Mouse (Mus musculus): ENCODE data around the gene Dmrt3. TPM values are rescaled to one million over a fixed set of nuclear protein-coding genes. Genes with fewer than 3 reads are reported as not detected.
A peak's percentile ranks its signal among the peaks of the same experiment; 100 is the strongest.

Dmrt3 gene
- polyA plus RNA-seq, 1 experiment from 2014 or later: 1.8 TPM

DNA sequence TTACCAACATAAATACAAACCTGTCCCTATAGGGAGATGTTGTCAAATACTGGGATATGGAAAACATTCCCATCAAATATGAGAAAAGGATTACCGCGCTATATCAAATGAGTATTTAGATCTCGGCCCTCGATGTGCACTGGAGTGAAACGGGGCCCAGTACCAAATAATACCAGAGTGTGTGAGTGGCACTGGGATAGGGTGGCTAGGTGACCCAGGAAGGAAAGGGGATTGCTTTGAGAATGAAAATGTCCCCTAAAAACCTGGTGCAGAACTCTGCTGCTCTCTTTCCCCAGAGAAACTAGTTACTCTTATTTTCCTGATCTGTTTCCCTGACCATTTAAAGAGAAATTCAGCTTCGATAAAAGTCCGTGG, 1.9 kb upstream of the Dmrt3 start:
- no peak for ATAC-seq (ENCODE audit: insufficient number of reproducible peaks, insufficient read depth, low FRiP score, low TSS enrichment, low read depth)
- no peaks in the 10 kb centered on the region for H3K36me3 ChIP-seq
- no peak overlapping the region for H3K4me3 ChIP-seq
- no peak overlapping the region for H3K4me2 ChIP-seq
- no peak overlapping the region for H3K27ac ChIP-seq
- peaks cover 99% of the 10 kb centered on the region for H3K27me3 ChIP-seq
- peaks cover 25% of the 10 kb centered on the region for H3K4me1 ChIP-seq
- 4% methylated on average over 7 of the region's 7 CpGs for WGBS
- H3K9ac ChIP-seq: no peak overlapping the region
- no peaks in the 10 kb centered on the region for H3K9me3 ChIP-seq

DNA sequence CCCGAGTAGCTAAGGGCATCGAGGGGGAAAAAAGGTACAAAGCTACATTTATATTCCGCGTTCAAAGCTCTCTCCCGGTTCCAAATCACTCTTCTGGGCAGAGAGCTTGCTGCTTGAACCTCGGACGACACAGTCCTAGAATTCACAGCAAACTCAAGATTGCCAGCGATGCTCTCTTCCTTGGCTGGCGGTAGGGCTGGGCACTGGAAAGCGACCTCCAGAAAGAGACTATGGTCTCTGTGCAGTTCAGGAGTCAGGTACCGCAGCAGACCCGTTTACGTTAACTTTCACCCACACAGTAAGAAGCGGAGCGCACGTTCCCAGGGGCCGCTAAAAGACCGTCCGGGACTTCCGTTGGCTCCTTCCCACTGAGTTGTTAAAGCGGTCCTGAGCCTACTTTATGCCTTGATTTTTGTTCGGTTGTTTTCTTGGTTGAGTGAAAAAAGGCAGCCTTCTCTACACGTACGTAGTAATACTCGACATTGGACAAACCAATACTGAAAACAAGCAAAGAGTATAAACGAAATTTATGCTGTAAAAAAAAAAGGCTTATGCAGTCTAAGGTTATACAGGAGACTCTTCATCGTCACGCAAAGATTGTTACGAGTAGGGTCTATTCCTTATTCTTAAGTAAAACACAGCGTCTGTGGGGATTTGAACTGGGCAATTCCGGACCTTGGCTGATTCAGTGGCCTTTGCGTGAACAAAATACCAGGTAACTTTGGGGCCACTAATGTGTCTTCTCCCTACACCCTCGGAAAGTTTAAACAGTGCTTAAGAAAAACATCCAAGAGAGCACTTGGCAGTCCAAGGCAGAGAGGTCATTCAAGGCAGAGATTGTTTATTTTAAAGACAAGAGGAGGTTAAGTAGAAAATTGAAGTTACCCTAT, 895 bp upstream of the Dmrt3 start:
- Histone ChIP-seq H3K4me2 (peak overlapping the region; percentile 64), H3K9me3 (no peaks in the 10 kb centered on the region), H3K4me3 (no peak overlapping the region), H3K27ac (no peak overlapping the region), H3K4me1 (peaks cover 25% of the 10 kb centered on the region), H3K9ac (no peak overlapping the region), H3K36me3 (no peaks in the 10 kb centered on the region), H3K27me3 (peaks cover 100% of the 10 kb centered on the region)
- no peak for ATAC-seq (ENCODE audit: insufficient number of reproducible peaks, insufficient read depth, low FRiP score, low TSS enrichment, low read depth)
- WGBS: 1% methylated on average over 33 of the region's 33 CpGs

DNA sequence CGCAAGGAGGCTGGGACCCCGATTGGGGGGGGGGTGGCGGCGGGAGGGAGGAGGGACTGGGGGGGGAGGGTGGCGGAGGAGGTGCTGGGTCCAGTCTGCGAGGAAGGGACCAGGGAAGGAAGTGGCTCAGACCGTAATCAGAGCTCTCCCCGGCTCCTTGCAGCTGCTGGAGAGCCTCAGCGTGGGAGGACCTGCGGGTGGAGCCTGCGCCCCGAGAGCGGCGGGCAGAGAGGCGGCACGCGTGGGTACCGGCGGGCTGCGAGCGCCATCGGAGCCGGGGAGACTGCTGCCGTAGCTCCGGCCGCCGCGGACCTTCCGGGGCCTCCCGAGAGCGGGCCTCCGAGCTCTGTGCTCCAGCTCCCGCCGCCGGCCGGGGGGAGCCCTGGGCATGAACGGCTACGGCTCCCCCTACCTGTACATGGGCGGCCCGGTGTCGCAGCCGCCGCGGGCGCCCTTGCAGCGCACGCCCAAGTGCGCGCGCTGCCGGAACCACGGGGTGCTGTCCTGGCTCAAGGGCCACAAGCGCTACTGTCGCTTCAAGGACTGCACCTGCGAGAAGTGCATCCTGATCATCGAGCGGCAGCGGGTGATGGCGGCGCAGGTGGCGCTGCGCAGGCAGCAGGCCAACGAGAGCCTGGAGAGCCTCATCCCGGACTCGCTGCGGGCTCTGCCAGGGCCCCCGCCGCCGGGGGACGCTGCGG, 460 bp downstream of the Dmrt3 start:
- peak overlapping the region; percentile 45 for H3K4me3 ChIP-seq
- WGBS: under 1% methylated on average over 66 of the region's 71 CpGs
- no peaks in the 10 kb centered on the region for H3K9me3 ChIP-seq
- peak overlapping the region; percentile 66 for H3K27ac ChIP-seq
- H3K9ac ChIP-seq: peak overlapping the region; percentile 66
- peak; percentile 70 for ATAC-seq (ENCODE audit: insufficient number of reproducible peaks, insufficient read depth, low FRiP score, low TSS enrichment, low read depth)
- no peaks in the 10 kb centered on the region for H3K36me3 ChIP-seq
- H3K4me1 ChIP-seq: peaks cover 24% of the 10 kb centered on the region
- H3K4me2 ChIP-seq: peak overlapping the region; percentile 64
- peaks cover 100% of the 10 kb centered on the region for H3K27me3 ChIP-seq

DNA sequence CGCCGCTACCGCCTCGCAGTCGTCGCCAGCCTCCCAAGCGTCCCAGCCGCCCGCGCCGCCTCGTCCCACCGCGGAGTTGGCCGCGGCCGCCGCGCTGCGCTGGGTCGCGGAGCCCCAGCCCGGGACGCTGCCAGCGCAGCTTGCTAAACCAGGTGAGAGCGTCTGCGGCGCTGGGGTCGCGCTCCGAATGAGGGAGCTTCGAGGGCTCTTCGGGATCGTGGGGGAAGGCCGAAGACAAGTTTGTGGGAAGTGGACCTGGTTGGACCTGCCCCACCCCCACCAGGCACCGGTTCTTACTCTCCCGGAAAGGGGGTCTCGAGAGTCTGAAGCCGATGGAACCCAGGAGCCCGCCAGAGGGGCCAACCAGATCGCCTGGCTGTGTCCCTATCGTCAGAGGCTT, 1.0 kb downstream of the Dmrt3 start:
- no peaks in the 10 kb centered on the region for H3K9me3 ChIP-seq
- H3K27ac ChIP-seq: peak overlapping the region; percentile 66
- peaks cover 19% of the 10 kb centered on the region for H3K4me1 ChIP-seq
- WGBS: under 1% methylated on average over 42 of the region's 42 CpGs
- H3K4me2 ChIP-seq: peak overlapping the region; percentile 64
- peak overlapping the region; percentile 66 for H3K9ac ChIP-seq
- peak overlapping the region; percentile 45 for H3K4me3 ChIP-seq
- peaks cover 100% of the 10 kb centered on the region for H3K27me3 ChIP-seq
- H3K36me3 ChIP-seq: no peaks in the 10 kb centered on the region
- ATAC-seq (ENCODE audit: insufficient number of reproducible peaks, insufficient read depth, low FRiP score, low TSS enrichment, low read depth): no peak

DNA sequence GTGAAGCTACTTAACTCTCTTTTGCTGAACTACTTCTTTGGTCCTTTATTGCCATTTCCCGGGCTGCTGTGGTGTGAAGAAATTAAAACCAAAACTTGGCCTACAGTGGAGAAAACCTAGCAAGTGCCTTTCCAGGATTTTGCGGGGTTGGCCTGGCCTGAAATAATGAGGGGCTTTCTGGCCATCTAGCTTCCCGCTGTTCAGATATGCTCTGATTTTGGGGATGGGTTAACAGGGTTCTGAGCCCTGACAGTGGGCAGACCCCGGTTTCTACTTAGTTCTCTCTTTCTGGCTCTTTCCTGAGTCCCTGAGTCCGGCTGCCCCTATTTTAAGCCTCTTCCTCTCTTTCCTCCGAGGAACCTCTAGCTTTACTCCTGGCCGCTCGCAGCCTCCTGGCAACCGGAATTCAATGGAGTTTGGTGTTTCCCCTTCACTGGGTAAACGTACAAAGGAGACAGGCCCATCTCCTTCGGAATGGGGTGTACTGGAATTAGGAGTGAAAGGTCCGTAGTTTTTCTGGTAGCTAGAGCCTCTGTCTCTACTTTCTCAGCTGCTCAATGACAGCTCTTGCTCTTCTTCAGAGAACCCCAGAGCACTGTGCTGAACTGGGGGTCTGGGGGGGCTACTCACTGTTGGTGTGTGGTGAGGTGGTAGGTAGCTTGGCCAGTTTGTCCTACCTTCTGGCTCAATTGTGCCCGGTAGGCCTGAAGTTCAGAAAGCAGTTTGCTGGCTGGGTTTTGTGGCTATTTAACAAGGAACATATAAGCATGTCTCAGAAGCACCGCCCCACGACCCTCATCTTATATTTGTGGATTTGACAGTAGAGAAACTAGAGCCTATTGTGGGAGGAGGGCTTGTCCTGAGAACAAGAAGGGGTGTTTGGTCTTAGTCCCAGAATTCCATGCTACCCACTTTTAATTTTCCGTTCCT, 2.0 kb downstream of the Dmrt3 start:
- peaks cover 100% of the 10 kb centered on the region for H3K27me3 ChIP-seq
- H3K4me3 ChIP-seq: peak overlapping the region; percentile 45
- no peaks in the 10 kb centered on the region for H3K9me3 ChIP-seq
- no peak overlapping the region; the same call in 1 of the 2 replicates for H3K27ac ChIP-seq
- WGBS: 5% methylated on average over 16 of the region's 16 CpGs
- 0 out of 2 replicates have a peak overlapping the region, but pooled peaks have one; percentile 21 for H3K4me2 ChIP-seq
- H3K36me3 ChIP-seq: no peaks in the 10 kb centered on the region
- ATAC-seq (ENCODE audit: insufficient number of reproducible peaks, insufficient read depth, low FRiP score, low TSS enrichment, low read depth): no peak
- no peak overlapping the region for H3K9ac ChIP-seq
- H3K4me1 ChIP-seq: peaks cover 16% of the 10 kb centered on the region

DNA sequence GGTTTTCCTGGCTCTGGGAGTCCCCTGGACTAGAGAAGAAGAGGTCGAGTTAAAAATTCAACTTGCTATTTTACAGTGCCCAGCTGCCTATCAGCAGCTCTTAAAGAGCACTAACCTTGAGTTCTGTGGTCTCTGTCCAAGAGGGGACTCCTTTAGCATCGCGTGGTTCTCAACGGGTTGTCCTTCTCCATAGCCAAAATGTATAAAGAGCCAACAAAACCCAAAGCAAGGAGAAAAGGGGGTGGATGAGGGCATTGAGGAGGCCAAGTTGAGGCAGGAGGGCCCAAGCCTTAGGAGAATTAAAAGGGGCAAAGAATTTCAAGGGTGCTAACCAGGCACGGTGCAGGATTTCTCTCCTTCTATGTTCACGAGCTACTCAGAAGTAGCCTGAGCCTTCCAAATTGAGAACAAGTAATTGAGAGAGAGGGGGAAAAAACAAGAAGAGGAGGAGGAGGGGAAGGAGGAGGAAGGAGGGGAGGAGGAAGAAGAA, 2.8 kb downstream of the Dmrt3 start:
- Histone ChIP-seq H3K4me2 (no peak overlapping the region), H3K4me1 (peaks cover 16% of the 10 kb centered on the region), H3K27me3 (peaks cover 100% of the 10 kb centered on the region), H3K27ac (no peak overlapping the region; the same call in 1 of the 2 replicates), H3K4me3 (peak overlapping the region; percentile 45; the same call in 1 of the 2 replicates), H3K9ac (no peak overlapping the region), H3K9me3 (no peaks in the 10 kb centered on the region), H3K36me3 (no peaks in the 10 kb centered on the region)
- ATAC-seq (ENCODE audit: insufficient number of reproducible peaks, insufficient read depth, low FRiP score, low TSS enrichment, low read depth): no peak
- whole genome bisulfite sequencing: 6% methylated on average over 6 of the region's 6 CpGs

DNA sequence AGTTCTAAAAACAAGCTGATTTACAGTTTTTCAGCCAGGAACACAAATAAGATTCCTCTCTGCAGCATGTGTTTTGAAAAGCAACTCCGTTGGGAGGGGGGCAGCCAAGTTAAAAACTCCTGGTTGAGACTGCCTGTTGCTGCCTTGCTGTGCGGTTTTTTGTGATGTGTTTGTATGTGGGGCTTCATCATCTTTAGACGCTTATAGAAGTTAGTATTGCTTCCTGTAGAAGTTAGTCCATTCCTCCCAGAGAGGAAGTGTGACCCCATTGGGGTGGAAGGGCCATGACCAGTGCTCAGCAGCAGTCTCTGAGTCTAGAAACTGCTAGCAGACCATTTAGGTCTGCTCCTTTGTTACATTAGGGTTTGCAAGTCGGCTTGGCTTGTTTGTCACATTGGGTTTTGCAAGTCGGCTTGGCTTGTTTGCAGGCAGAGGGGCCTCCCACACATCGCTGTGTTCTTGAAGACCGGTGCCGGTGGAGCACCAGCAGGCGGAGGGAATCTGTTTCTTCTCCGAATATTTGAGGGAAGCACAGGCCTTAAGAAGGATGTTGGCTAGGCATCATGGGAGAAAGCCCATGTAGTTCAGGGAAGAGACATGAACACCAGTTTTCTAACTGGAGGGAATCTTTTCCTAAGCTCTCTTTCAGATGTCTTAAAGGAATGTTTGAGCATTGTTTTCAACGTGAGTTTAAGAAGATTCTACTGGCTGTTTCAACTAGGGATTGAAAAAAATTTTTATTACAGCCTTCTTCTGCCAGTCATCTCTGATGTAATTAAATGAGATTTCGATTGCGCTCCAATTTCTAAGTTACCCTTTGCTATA, 3.6 kb downstream of the Dmrt3 start:
- H3K27me3 ChIP-seq: peaks cover 100% of the 10 kb centered on the region
- peak overlapping the region; percentile 24; the same call in 1 of the 2 replicates for H3K4me2 ChIP-seq
- H3K9me3 ChIP-seq: no peaks in the 10 kb centered on the region
- 8% methylated on average over 13 of the region's 13 CpGs for WGBS
- peaks cover 16% of the 10 kb centered on the region for H3K4me1 ChIP-seq
- ATAC-seq (ENCODE audit: insufficient number of reproducible peaks, insufficient read depth, low FRiP score, low TSS enrichment, low read depth): no peak
- H3K27ac ChIP-seq: no peak overlapping the region
- H3K4me3 ChIP-seq: no peak overlapping the region
- H3K36me3 ChIP-seq: no peaks in the 10 kb centered on the region
- no peak overlapping the region for H3K9ac ChIP-seq

DNA sequence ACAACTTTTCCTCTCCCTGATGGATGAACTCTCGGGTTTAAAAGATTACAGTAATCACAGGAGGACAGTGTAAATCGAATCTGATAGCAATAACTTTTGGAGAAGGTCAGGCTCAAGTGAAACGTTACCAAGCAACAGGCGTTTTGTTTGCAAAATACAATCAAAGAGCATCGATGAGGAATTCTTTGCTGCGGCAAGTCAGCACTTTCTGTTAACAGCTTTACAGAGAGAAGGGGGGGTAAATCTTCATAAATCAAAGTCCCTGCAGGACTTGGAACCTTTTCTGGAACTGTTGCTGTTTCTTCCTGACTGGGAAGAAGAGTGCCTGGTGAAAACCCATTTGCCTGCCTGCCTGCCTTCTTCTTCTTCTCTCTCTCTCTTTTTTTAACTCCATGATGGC, 5.8 kb downstream of the Dmrt3 start:
- Histone ChIP-seq H3K36me3 (no peaks in the 10 kb centered on the region), H3K4me3 (no peak overlapping the region), H3K4me1 (peaks cover 8% of the 10 kb centered on the region), H3K9ac (no peak overlapping the region), H3K27me3 (peaks cover 100% of the 10 kb centered on the region), H3K27ac (no peak overlapping the region), H3K9me3 (no peaks in the 10 kb centered on the region), H3K4me2 (no peak overlapping the region)
- WGBS: 29% methylated on average over 6 of the region's 6 CpGs
- no peak for ATAC-seq (ENCODE audit: insufficient number of reproducible peaks, insufficient read depth, low FRiP score, low TSS enrichment, low read depth)

DNA sequence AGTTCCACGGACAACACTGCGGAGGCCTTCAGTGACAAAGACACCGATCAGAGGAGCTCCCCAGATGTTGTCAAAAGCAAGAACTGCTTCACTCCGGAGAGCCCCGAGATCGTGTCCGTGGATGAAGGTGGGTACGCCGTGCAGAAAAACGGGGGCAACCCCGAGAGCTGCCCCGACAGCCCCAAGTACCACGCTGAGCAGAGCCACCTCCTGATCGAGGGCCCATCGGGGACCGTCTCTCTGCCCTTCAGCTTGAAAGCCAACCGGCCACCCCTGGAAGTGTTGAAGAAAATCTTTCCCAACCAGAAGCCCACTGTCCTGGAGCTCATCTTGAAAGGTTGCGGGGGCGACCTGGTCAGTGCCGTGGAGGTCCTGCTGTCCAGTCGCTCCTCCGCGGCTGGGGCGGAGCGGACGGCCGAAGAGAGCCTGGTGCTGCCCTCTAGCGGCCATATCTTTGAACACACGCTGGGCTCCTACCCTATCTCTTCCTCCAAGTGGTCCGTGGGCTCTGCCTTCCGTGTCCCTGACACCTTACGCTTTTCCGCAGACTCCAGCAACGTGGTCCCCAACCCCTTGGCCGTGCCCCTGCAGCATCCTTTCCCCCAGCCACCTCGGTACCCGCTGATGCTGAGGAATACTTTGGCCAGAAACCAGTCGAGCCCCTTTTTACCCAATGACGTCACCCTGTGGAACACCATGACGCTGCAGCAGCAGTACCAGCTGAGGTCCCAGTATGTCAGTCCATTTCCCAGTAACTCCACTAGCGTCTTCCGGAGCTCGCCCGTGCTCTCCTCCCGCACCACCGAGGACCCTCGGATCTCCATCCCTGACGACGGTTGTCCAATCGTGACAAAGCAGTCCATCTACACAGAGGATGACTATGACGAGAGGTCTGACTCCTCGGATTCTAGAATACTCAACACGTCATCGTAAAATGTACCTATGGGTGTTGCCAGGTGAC, 12.5 kb downstream of the Dmrt3 start:
- no peaks in the 10 kb centered on the region for H3K36me3 ChIP-seq
- H3K27ac ChIP-seq: no peak overlapping the region
- WGBS: 33% methylated on average over 54 of the region's 54 CpGs
- peaks cover 16% of the 10 kb centered on the region for H3K4me1 ChIP-seq
- H3K9ac ChIP-seq: no peak overlapping the region
- ATAC-seq (ENCODE audit: insufficient number of reproducible peaks, insufficient read depth, low FRiP score, low TSS enrichment, low read depth): no peak
- no peaks in the 10 kb centered on the region for H3K9me3 ChIP-seq
- peak overlapping the region; percentile 34 for H3K4me3 ChIP-seq
- peak overlapping the region; percentile 59 for H3K4me2 ChIP-seq
- peaks cover 93% of the 10 kb centered on the region for H3K27me3 ChIP-seq

DNA sequence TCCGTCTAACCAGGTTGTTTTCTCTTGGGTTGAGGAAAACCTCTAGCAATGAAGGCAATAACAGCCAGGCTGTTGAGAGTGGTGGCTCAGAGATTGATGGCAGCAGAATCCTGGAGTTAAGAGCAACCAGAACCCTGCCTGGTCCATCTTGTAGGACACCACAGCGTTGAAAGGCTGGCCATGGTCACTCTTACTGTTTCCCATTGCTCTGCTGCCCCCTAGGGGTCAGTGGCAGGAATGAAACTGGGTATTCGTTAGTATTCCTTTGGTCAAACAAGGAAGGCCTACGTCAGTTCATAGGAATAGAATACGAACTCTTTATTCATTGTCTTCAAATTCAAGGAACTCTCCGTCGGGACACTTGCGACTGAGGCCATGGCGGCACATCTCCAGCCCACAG, 18.4 kb downstream of the Dmrt3 start:
- no peak for ATAC-seq (ENCODE audit: insufficient number of reproducible peaks, insufficient read depth, low FRiP score, low TSS enrichment, low read depth)
- Histone ChIP-seq H3K27me3 (peaks cover 64% of the 10 kb centered on the region), H3K9ac (no peak overlapping the region), H3K9me3 (no peaks in the 10 kb centered on the region), H3K4me1 (peaks cover 4% of the 10 kb centered on the region; the same call in 1 of the 2 replicates), H3K27ac (no peak overlapping the region), H3K36me3 (no peaks in the 10 kb centered on the region), H3K4me2 (no peak overlapping the region), H3K4me3 (no peak overlapping the region)
- WGBS: 11% methylated on average over 9 of the region's 9 CpGs
